Mouse (Mus musculus): ENCODE results near the gene Gm28035. TPM values are rescaled to one million over a fixed set of nuclear protein-coding genes. Genes with fewer than 3 reads are reported as not detected.

The Gm28035 gene
- total RNA-seq, 2 experiments from 2014 or later: 1.4 to 2.3 TPM

GRCm38 (mm10) chr2:30299525-30299924 is 59.2 kb downstream of the Gm28035 start:
- no peak for DNase-seq (ENCODE audit: low spot score in 2 of 2)

GRCm38 (mm10) chr2:30299966-30300365 is 59.6 kb downstream of the Gm28035 start:
- DNase-seq (ENCODE audit: low spot score in 2 of 2): no peak

GRCm38 (mm10) chr2:30306087-30306486 is 65.7 kb downstream of the Gm28035 start:
- DNase-seq (ENCODE audit: low spot score in 2 of 2): no peak

DNA sequence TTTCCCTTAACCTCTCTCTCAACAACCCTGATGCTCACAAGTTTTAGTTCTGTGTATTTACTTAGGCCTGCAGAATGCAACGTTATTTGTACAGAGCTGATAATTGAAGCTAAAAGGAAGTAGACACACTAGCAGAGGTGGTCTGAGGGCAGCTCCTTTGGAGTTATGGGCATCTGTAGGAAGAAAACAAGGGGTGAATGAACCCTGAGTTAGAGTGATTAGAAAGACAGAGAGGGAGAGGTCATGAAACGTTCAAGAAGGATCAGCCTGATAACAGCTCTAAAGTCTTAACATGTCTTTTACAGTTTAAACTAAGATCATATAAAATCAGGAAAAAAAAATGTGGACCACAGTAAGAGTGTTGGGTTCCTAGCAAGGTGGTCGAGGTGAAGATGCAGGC is 69.0 kb downstream of the Gm28035 start:
- no peak for DNase-seq (ENCODE audit: low spot score in 2 of 2)

DNA sequence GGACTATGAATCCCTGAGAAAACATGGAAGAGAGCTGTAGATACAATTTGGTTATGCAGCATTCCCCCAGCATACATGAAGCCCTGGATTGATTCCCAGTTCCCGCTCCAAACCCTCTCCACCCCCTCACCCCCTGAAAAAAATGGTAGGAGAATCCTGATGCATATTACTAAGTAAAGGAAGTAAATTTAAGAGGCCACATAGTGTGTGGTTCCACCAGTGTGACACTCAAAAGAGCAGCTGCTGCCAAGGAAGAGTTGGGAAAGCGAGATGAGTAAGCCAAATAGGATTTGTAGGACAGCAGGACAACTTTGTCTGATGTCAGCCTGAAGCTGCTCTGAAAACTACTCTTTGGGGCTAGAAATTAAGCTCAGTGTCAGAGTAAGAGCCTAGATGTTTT is 71.1 kb downstream of the Gm28035 start:
- DNase-seq (ENCODE audit: low spot score in 2 of 2): no peak

GRCm38 (mm10) chr2:30316136-30316535 is 75.8 kb downstream of the Gm28035 start:
- no peak for DNase-seq (ENCODE audit: low spot score in 2 of 2)

DNA sequence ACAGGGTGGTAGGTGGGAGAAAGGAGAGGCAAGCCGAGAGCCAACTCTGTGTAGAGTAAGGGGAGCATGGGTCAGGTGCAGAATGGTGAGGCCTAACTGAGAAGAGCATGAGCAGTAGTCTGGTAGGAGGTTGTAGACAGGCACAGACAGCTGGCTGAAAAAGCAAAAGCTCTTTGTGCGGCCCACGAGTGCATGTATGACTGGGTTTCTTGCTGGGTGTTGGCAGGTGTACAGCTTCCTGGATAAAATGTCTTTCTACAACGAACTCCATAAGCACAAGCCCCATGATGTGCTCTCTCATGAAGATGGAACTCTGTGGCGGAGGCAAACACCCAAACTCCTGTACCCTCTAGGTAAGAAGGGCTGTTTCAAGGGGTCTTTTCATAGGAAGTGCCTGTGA is 76.6 kb downstream of the Gm28035 start:
- no peak for DNase-seq (ENCODE audit: low spot score in 2 of 2)

DNA sequence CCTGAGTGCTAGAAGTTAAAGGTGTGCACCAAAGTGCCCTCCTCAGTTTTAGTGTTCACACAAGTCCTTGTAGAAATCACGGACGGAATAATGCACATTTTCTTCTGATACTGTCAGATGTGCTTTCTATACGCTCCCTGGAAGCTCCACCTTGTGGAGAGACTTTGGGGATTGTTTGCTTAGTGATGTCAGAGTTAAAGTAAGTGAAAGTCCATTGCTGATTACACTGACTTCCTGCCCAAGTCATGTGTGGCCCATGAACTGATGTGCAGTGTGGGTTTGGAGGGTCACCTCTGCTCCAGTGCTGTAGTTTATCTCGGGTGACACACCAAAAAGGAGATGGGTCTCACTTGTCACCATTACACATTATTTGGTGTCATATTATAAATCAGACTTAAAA is 78.9 kb downstream of the Gm28035 start:
- DNase-seq (ENCODE audit: low spot score in 2 of 2): no peak

DNA sequence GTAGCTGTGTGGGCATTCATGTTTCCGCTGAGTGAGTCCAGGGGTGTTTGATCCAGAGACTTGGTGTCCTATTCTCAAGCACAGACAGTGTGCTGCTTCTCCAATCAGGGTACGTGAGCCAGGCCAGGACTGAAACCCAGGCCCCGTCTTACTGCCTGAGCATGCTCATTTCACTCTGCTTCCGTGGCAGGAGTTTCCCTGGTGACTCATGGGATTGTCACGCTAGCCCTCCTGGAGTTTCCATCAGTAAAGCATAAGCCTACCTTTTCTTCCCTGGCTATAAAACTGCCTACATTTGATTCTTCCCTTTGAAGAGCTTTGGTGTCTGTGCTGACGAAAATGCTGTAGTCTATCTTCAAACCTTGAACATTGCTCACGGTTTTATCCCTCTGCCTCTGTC is 82.7 kb downstream of the Gm28035 start:
- no peak for DNase-seq (ENCODE audit: low spot score in 2 of 2)

DNA sequence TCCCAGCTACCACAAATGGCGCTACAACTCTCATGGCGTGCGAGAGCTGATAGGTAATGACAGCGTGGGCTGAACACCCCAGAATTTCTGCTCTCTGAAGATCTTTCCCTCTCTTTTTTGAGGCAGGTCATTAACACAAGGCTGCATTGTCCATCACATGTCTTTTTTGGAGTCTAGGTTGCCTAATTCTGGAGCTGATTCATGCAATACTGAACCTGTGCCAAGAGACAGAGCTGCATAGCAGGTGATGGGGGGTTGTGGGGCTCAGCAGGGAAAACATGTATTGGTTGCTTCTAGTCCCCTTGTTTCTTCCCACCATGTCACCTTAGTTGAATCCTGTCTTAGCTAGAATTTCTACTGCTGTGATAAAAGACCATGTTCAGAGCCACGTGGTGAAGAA is 84.9 kb downstream of the Gm28035 start:
- DNase-seq (ENCODE audit: low spot score in 2 of 2): no peak

DNA sequence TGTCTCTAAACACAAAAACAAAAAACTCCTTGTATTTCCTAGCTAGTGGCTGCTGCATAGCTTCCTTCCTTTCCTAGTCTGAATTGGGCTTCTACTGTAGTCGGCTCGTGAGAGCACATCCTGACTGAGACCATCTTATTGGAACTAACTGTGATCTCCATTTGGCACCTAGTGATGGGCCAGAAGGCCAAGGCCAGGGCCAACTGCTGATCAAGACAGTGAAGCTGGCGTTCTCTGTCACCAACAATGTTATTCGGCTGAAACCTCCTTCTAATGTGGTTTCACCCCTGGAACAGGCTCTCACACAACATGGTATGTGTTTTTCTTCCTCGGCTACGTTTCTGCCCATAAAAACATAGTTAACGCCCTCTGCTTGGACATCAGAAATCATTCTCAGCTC is 86.9 kb downstream of the Gm28035 start:
- no peak for DNase-seq (ENCODE audit: low spot score in 2 of 2)

GRCm38 (mm10) chr2:30328791-30329190 is 88.4 kb downstream of the Gm28035 start:
- no peak for DNase-seq (ENCODE audit: low spot score in 2 of 2)

Other genes starting within 250 kb of the Gm28035 start
- 10 to 100 TPM; 15.9 to 18.3 TPM for gene Wdr34, start 191.7 kb upstream of the Gm28035 start, total RNA-seq (2021)
- gene Set, start 183.2 kb upstream of the Gm28035 start, total RNA-seq (2021): 100 to 1,000 TPM; 210 to 272 TPM
- gene Pkn3, start 162.9 kb upstream of the Gm28035 start, total RNA-seq (2021): 1 to 10 TPM; 5.6 to 6.2 TPM
- 10 to 100 TPM in 1 of 2 experiments, 1 to 10 TPM in 1; 9.7 to 15.6 TPM for gene Zdhhc12, start 146.9 kb upstream of the Gm28035 start, total RNA-seq (2021)
- gene Zer1, start 116.0 kb upstream of the Gm28035 start, total RNA-seq (2021): 10 to 100 TPM; 31.6 to 40.4 TPM
- gene Tbc1d13, start 106.8 kb upstream of the Gm28035 start, total RNA-seq (2021): 10 to 100 TPM; 38.5 to 53.2 TPM
- 10 to 100 TPM; 34.0 to 40.6 TPM for gene Endog, start 69.1 kb upstream of the Gm28035 start, total RNA-seq (2021)
- 10 to 100 TPM; 21.1 to 25.4 TPM for gene Spout1, start 62.1 kb upstream of the Gm28035 start, total RNA-seq (2021)
- gene Kyat1, start 34.7 kb upstream of the Gm28035 start, total RNA-seq (2021): 10 to 100 TPM; 18.2 to 26.3 TPM
- 10 to 100 TPM; 61.9 to 64.7 TPM for gene Lrrc8a, start 2.9 kb upstream of the Gm28035 start, total RNA-seq (2021)
- 10 to 100 TPM; 13.6 to 18.0 TPM for gene Phyhd1, start 25.6 kb downstream of the Gm28035 start, total RNA-seq (2021)
- not detected for gene Gm28038, start 40.5 kb downstream of the Gm28035 start, total RNA-seq (2021)
- 10 to 100 TPM; 40.8 to 41.6 TPM for gene Dolk, start 45.8 kb downstream of the Gm28035 start, total RNA-seq (2021)
- 10 to 100 TPM; 29.6 to 30.3 TPM for gene Nup188, start 45.8 kb downstream of the Gm28035 start, total RNA-seq (2021)
- gene Sh3glb2, start 118.8 kb downstream of the Gm28035 start, total RNA-seq (2021): 10 to 100 TPM; 88.6 to 92.1 TPM
- gene Miga2, start 123.7 kb downstream of the Gm28035 start, total RNA-seq (2021): 100 to 1,000 TPM in 1 of 2 experiments, 10 to 100 TPM in 1; 83.1 to 102 TPM
- gene Dolpp1, start 151.7 kb downstream of the Gm28035 start, total RNA-seq (2021): 10 to 100 TPM; 13.2 to 15.2 TPM
- gene Crat, start 175.2 kb downstream of the Gm28035 start, total RNA-seq (2021): 100 to 1,000 TPM; 175 to 243 TPM
- gene Ptpa, start 175.5 kb downstream of the Gm28035 start, total RNA-seq (2021): 100 to 1,000 TPM; 134 to 138 TPM
- gene Ier5l, start 233.7 kb downstream of the Gm28035 start, total RNA-seq (2021): 1 to 10 TPM; 3.1 to 5.1 TPM